Comparison of ENCODE assay signal across 8 mouse cellular contexts in genomic region chr11:89060423-89061089, GRCm38 (mm10). TPM values are rescaled to one million over a fixed set of nuclear protein-coding genes. Genes with fewer than 3 reads are reported as not detected.
DNase-seq lines count a peak whose midpoint lies in the region; TF ChIP-seq lines count a peak whose summit lies in the region.

No protein-coding gene starts in this region.

- H3K4me1 ChIP-seq in megakaryocyte, embryonic 14.5 days: peaks cover 26% of the 10 kb centered on the region

- H3K4me3 ChIP-seq in gastrocnemius, adult 2 months: peak overlapping the region; percentile 84
- H3K4me3 ChIP-seq in megakaryocyte, embryonic 14.5 days (replicated peaks): peak overlapping the region; percentile 96

- peaks cover 16% of the 10 kb centered on the region for H3K36me3 ChIP-seq in megakaryocyte, embryonic 14.5 days (replicated peaks; ENCODE audit: low read length)

- 0 out of 2 replicates have a peak, but pooled peaks cover 4% of the 10 kb centered on the region for H3K9me3 ChIP-seq in megakaryocyte, embryonic 14.5 days

- peak; percentile 99 for DNase-seq in WW6 (ENCODE audit: low read depth, low spot score)
- DNase-seq in cerebellum, postnatal 4 days (ENCODE audit: low spot score in 2 of 2): peak; percentile 70 to 88
- DNase-seq in gastrocnemius, adult 2 months: peak; percentile 94
- peak; percentile 39 for DNase-seq in hindlimb bud, embryonic 11.5 days (ENCODE audit: extremely low spot score, low read depth, low spot score)
- DNase-seq in left cerebral cortex, adult 8-10 months (ENCODE audit: low spot score in 2 of 2): peak; percentile 74 to 93
- peak; percentile 94 to 95 for DNase-seq in right cerebral cortex, postnatal 10 days (ENCODE audit: low spot score in 2 of 2)
- DNase-seq in urinary bladder, postnatal 25 days (ENCODE audit: low spot score): peak; percentile 86

- no peak for TF ChIP-seq CTCF in gastrocnemius, adult 2 months (IDR thresholded peaks at IDR 0.05)

- peak overlapping the region; percentile 93 for H3K27ac ChIP-seq in gastrocnemius, adult 2 months

- intact Hi-C loops in gastrocnemius, adult 2 months (cut with DNase I): no loop called here

- H3K27me3 ChIP-seq in megakaryocyte, embryonic 14.5 days (replicated peaks): peaks cover 3% of the 10 kb centered on the region

RNA-seq across cellular contexts. Expression of gene Dgke, which starts 6.1 kb away (rescaled TPM):
- total RNA-seq in gastrocnemius, adult 2 months (2021): 1 to 10 TPM; 3.4 to 3.7 TPM
- 10 to 100 TPM; 50.3 to 60.2 (median 53.3) TPM for total RNA-seq in left cerebral cortex, adult 8-10 months (2022)
- 0.70 TPM in 1 of 2 replicates, not detected in the other for polyA plus RNA-seq in megakaryocyte, embryonic 14.5 days (2012; ENCODE audit: insufficient read depth, low replicate concordance)

RNA-seq across cellular contexts. Expression of gene Gm525, which starts 13.1 kb away (rescaled TPM):
- not detected for total RNA-seq in gastrocnemius, adult 2 months (2021)
- not detected for total RNA-seq in left cerebral cortex, adult 8-10 months (2022)
- not detected in 2 replicates for polyA plus RNA-seq in megakaryocyte, embryonic 14.5 days (2012; ENCODE audit: insufficient read depth, low replicate concordance)

Comparison
In these comparisons a context has a peak if more than half of its experiments do, and no peak if none do; other contexts are left out.
1. Peak in every context shown above with its lines: DNase-seq, H3K4me3 ChIP-seq and H3K27ac ChIP-seq.
2. DNase-seq: peak in every context shown above with its lines; median percentile 99 in WW6; 94 in right cerebral cortex, postnatal 10 days; 94 in gastrocnemius, adult 2 months; 86 in urinary bladder, postnatal 25 days; 84 in left cerebral cortex, adult 8-10 months; 79 in cerebellum, postnatal 4 days; 39 in hindlimb bud, embryonic 11.5 days.
3. RNA of gene Dgke, which starts 6.1 kb away (total RNA-seq): 50.3 to 60.2 TPM in left cerebral cortex, adult 8-10 months; 3.4 to 3.7 TPM in gastrocnemius, adult 2 months; every median in the first group is over 10 times any median in the second.